Mouse (Mus musculus): ENCODE measurements at regions not wholly inside any gene's neighbourhood (a gene's known extent, or its start where the extent isn't known, plus 50 kb on each side); places are given as distances from the start of the nearest gene placed in this dataset.

GRCm38 (mm10) chr5:25614659-25615061 lies 91.0 kb downstream of the Xrcc2 start:
- no peaks in the 10 kb centered on the region for H3K9me3 ChIP-seq (ENCODE audit: control insufficient read depth, low read depth, low read length)
- H3K27ac ChIP-seq (ENCODE audit: low read length), result no peak overlapping the region
- WGBS, result 76% methylated on average over 4 of the region's 4 CpGs
- no peaks in the 10 kb centered on the region for H3K36me3 ChIP-seq (ENCODE audit: control insufficient read depth, insufficient read depth, low read length)
- H3K9ac ChIP-seq (replicated peaks; ENCODE audit: low read depth, low read length), result no peak overlapping the region
- H3K27me3 ChIP-seq (ENCODE audit: control insufficient read depth, insufficient read depth, low read length), result no peaks in the 10 kb centered on the region
- ATAC-seq (ENCODE audit: insufficient number of reproducible peaks, insufficient read depth, low FRiP score, low read depth), result peak; percentile 30
- H3K4me3 ChIP-seq (ENCODE audit: low read depth, low read length), result no peak overlapping the region
- H3K4me1 ChIP-seq (ENCODE audit: control insufficient read depth, insufficient read depth, low read length), result no peaks in the 10 kb centered on the region
- H3K4me2 ChIP-seq (replicated peaks; ENCODE audit: low read depth, low read length), result no peak overlapping the region

- no peak overlapping the region for H3K4me2 ChIP-seq (replicated peaks; ENCODE audit: low read depth, low read length)
- no peak overlapping the region for H3K27ac ChIP-seq (ENCODE audit: low read length)
- H3K9ac ChIP-seq (replicated peaks; ENCODE audit: low read depth, low read length), result no peak overlapping the region
- H3K36me3 ChIP-seq (ENCODE audit: control insufficient read depth, insufficient read depth, low read length), result no peaks in the 10 kb centered on the region
- no peak overlapping the region for H3K4me3 ChIP-seq (ENCODE audit: low read depth, low read length)
- peak; percentile 53 for ATAC-seq (ENCODE audit: insufficient number of reproducible peaks, insufficient read depth, low FRiP score, low read depth)
- no peaks in the 10 kb centered on the region for H3K27me3 ChIP-seq (ENCODE audit: control insufficient read depth, insufficient read depth, low read length)
- no peaks in the 10 kb centered on the region for H3K9me3 ChIP-seq (ENCODE audit: control insufficient read depth, low read depth, low read length)
- 72% methylated on average over 8 of the region's 8 CpGs for WGBS
- H3K4me1 ChIP-seq (ENCODE audit: control insufficient read depth, insufficient read depth, low read length), result no peaks in the 10 kb centered on the region
Observed at GRCm38 (mm10) chr5:25613844-25614658, 91.6 kb downstream of the Xrcc2 start.

- Histone ChIP-seq H3K36me3 (ENCODE audit: control insufficient read depth, insufficient read depth, low read length) (no peaks in the 10 kb centered on the region), H3K4me3 (ENCODE audit: low read depth, low read length) (no peak overlapping the region), H3K27ac (ENCODE audit: low read length) (no peak overlapping the region), H3K9me3 (ENCODE audit: control insufficient read depth, low read depth, low read length) (no peaks in the 10 kb centered on the region), H3K27me3 (ENCODE audit: control insufficient read depth, insufficient read depth, low read length) (no peaks in the 10 kb centered on the region), H3K4me1 (ENCODE audit: control insufficient read depth, insufficient read depth, low read length) (no peaks in the 10 kb centered on the region), H3K9ac (replicated peaks; ENCODE audit: low read depth, low read length) (no peak overlapping the region), H3K4me2 (replicated peaks; ENCODE audit: low read depth, low read length) (no peak overlapping the region)
- 86% methylated on average over 9 of the region's 9 CpGs for WGBS
- no peak for ATAC-seq (ENCODE audit: insufficient number of reproducible peaks, insufficient read depth, low FRiP score, low read depth)
Observed at GRCm38 (mm10) chr5:25612036-25612705, 93.5 kb downstream of the Xrcc2 start.

GRCm38 (mm10) chr5:25609911-25610310 lies 94.0 kb downstream of the Cct8l1 start:
- Histone ChIP-seq H3K9me3 (ENCODE audit: control insufficient read depth, low read depth, low read length) (no peaks in the 10 kb centered on the region), H3K4me1 (ENCODE audit: control insufficient read depth, insufficient read depth, low read length) (no peaks in the 10 kb centered on the region), H3K36me3 (ENCODE audit: control insufficient read depth, insufficient read depth, low read length) (no peaks in the 10 kb centered on the region), H3K27ac (ENCODE audit: low read length) (no peak overlapping the region), H3K9ac (replicated peaks; ENCODE audit: low read depth, low read length) (no peak overlapping the region), H3K27me3 (ENCODE audit: control insufficient read depth, insufficient read depth, low read length) (no peaks in the 10 kb centered on the region), H3K4me3 (ENCODE audit: low read depth, low read length) (no peak overlapping the region), H3K4me2 (replicated peaks; ENCODE audit: low read depth, low read length) (0 out of 2 replicates have a peak overlapping the region, but pooled peaks have one; percentile 10)
- WGBS, result 13% methylated on average over 9 of the region's 9 CpGs
- no peak for ATAC-seq (ENCODE audit: insufficient number of reproducible peaks, insufficient read depth, low FRiP score, low read depth)

- no peak for ATAC-seq (ENCODE audit: insufficient number of reproducible peaks, insufficient read depth, low FRiP score, low read depth)
- no peak overlapping the region for H3K4me3 ChIP-seq (ENCODE audit: low read depth, low read length)
- no peaks in the 10 kb centered on the region for H3K9me3 ChIP-seq (ENCODE audit: control insufficient read depth, low read depth, low read length)
- H3K27me3 ChIP-seq (ENCODE audit: control insufficient read depth, insufficient read depth, low read length), result no peaks in the 10 kb centered on the region
- H3K4me2 ChIP-seq (replicated peaks; ENCODE audit: low read depth, low read length), result no peak overlapping the region
- no peaks in the 10 kb centered on the region for H3K36me3 ChIP-seq (ENCODE audit: control insufficient read depth, insufficient read depth, low read length)
- WGBS, result 49% methylated on average over 2 of the region's 2 CpGs
- no peak overlapping the region for H3K27ac ChIP-seq (ENCODE audit: low read length)
- H3K4me1 ChIP-seq (ENCODE audit: control insufficient read depth, insufficient read depth, low read length), result no peaks in the 10 kb centered on the region
- no peak overlapping the region for H3K9ac ChIP-seq (replicated peaks; ENCODE audit: low read depth, low read length)
Observed at GRCm38 (mm10) chr5:25602123-25602522, 86.3 kb downstream of the Cct8l1 start.

- no peaks in the 10 kb centered on the region for H3K36me3 ChIP-seq (ENCODE audit: control insufficient read depth, insufficient read depth, low read length)
- WGBS, result 90% methylated on average over 1 of the region's 1 CpGs
- no peak overlapping the region for H3K27ac ChIP-seq (ENCODE audit: low read length)
- no peak overlapping the region for H3K4me2 ChIP-seq (replicated peaks; ENCODE audit: low read depth, low read length)
- no peak overlapping the region for H3K9ac ChIP-seq (replicated peaks; ENCODE audit: low read depth, low read length)
- no peaks in the 10 kb centered on the region for H3K4me1 ChIP-seq (ENCODE audit: control insufficient read depth, insufficient read depth, low read length)
- no peak for ATAC-seq (ENCODE audit: insufficient number of reproducible peaks, insufficient read depth, low FRiP score, low read depth)
- H3K4me3 ChIP-seq (ENCODE audit: low read depth, low read length), result no peak overlapping the region
- H3K27me3 ChIP-seq (ENCODE audit: control insufficient read depth, insufficient read depth, low read length), result no peaks in the 10 kb centered on the region
- H3K9me3 ChIP-seq (ENCODE audit: control insufficient read depth, low read depth, low read length), result no peaks in the 10 kb centered on the region
Observed at GRCm38 (mm10) chr5:25599363-25599762, 83.5 kb downstream of the Cct8l1 start.

GRCm38 (mm10) chr5:25597786-25598185 lies 81.9 kb downstream of the Cct8l1 start:
- no peaks in the 10 kb centered on the region for H3K4me1 ChIP-seq (ENCODE audit: control insufficient read depth, insufficient read depth, low read length)
- no peak for ATAC-seq (ENCODE audit: insufficient number of reproducible peaks, insufficient read depth, low FRiP score, low read depth)
- no peak overlapping the region for H3K4me2 ChIP-seq (replicated peaks; ENCODE audit: low read depth, low read length)
- H3K4me3 ChIP-seq (ENCODE audit: low read depth, low read length), result no peak overlapping the region
- H3K27me3 ChIP-seq (ENCODE audit: control insufficient read depth, insufficient read depth, low read length), result no peaks in the 10 kb centered on the region
- no peak overlapping the region for H3K27ac ChIP-seq (ENCODE audit: low read length)
- WGBS, result 91% methylated on average over 6 of the region's 6 CpGs
- H3K9ac ChIP-seq (replicated peaks; ENCODE audit: low read depth, low read length), result no peak overlapping the region
- H3K36me3 ChIP-seq (ENCODE audit: control insufficient read depth, insufficient read depth, low read length), result no peaks in the 10 kb centered on the region
- no peaks in the 10 kb centered on the region for H3K9me3 ChIP-seq (ENCODE audit: control insufficient read depth, low read depth, low read length)

GRCm38 (mm10) chr5:25591709-25592108 lies 75.8 kb downstream of the Cct8l1 start:
- Histone ChIP-seq H3K4me3 (ENCODE audit: low read depth, low read length) (no peak overlapping the region), H3K4me2 (replicated peaks; ENCODE audit: low read depth, low read length) (no peak overlapping the region), H3K36me3 (ENCODE audit: control insufficient read depth, insufficient read depth, low read length) (no peaks in the 10 kb centered on the region), H3K9ac (replicated peaks; ENCODE audit: low read depth, low read length) (no peak overlapping the region), H3K27ac (ENCODE audit: low read length) (no peak overlapping the region), H3K27me3 (ENCODE audit: control insufficient read depth, insufficient read depth, low read length) (no peaks in the 10 kb centered on the region), H3K9me3 (ENCODE audit: control insufficient read depth, low read depth, low read length) (no peaks in the 10 kb centered on the region), H3K4me1 (ENCODE audit: control insufficient read depth, insufficient read depth, low read length) (no peaks in the 10 kb centered on the region)
- no peak for ATAC-seq (ENCODE audit: insufficient number of reproducible peaks, insufficient read depth, low FRiP score, low read depth)

All from stomach, embryonic 14.5 days (tissue).